Mouse (Mus musculus) layer of hippocampus, adult 8-10 months (tissue): ENCODE measurements around the gene Bmp7. TPM values are rescaled to one million over a fixed set of nuclear protein-coding genes. Genes with fewer than 3 reads are reported as not detected.
A peak's percentile ranks its signal among the peaks of the same experiment; 100 is the strongest.

Experiments used
- DNase-seq, 2 experiments: peaks; one replicate each; pipeline ENCODE4 v3.0.0; 2022; ENCODE audit warnings: low spot score in 2 of 2
- total RNA-seq, 4 experiments: library from RNA; stranded (reverse); gene quantifications; 2 replicates each; pipeline ENCODE4 v1.2.4; 2022

Gene Bmp7
- total RNA-seq, 4 experiments from 2014 or later = 7.1 to 9.8 (median 8.6) TPM

GRCm38 (mm10) chr2:172911157-172911556 is 29.0 kb downstream of the Bmp7 start:
- DNase-seq = no peak

GRCm38 (mm10) chr2:172909463-172909862 is 30.7 kb downstream of the Bmp7 start:
- no peak for DNase-seq

DNA sequence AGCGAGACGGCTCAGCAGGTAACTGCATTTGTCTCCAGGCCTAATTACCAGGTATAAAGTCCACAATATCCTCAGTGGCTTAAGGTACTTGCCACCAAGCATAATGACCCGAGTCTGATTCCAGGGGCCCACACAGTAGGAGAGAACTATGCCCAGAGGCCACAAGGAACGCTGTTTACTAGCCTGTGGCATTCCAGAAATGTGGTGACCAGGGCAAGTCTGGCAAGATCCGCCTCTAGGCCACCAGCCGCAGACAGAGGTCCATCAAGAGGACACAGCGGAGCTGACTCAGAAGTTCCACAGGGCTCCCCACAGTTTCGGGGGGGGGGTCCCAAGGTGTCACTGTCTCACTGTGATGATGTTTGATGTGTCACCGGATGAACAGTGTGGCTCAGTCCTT is 34.0 kb downstream of the Bmp7 start:
- DNase-seq = no peak

DNA sequence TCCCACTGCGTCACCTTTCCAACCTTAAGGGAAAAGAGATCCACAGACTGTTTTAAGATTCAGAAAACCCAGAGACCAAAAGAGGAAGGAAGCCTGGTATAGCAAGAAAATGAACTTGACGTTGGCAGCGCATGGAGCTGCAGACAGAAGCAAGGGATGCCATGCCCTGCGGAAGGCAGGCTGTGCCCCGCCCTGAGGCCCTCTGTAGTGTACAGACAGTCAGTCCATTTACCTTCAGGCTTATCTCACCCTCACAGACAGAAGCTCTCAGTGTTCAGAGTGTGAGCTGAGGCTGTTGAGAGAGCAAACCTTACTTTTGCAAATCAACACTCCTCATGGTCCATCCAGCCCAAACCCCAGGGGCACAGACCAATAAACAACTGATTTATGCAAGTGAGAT is 35.1 kb downstream of the Bmp7 start:
- DNase-seq = no peak

DNA sequence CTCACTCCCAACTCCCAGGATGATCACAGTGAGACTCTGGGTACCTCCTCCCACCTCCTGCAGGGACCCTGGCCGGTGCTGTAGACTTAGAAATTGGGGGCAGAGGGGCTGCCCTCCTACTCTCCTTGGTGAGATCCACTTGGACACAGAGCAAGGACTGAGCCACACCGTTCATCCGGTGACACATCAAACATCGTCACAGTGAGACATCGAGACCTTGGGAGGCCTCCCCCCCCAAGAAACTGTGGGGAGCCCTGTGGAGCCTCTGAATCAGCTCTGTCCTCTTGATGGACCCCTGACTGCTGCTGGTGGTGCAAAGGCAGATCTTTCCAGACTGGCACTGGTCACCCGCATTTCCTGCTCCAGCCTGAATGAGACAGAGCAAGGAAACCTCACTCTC is 35.5 kb downstream of the Bmp7 start:
- no peak for DNase-seq

GRCm38 (mm10) chr2:172903523-172903922 is 36.6 kb downstream of the Bmp7 start:
- no peak for DNase-seq

GRCm38 (mm10) chr2:172900954-172901701 is 39.0 kb downstream of the Bmp7 start:
- DNase-seq = no peak

DNA sequence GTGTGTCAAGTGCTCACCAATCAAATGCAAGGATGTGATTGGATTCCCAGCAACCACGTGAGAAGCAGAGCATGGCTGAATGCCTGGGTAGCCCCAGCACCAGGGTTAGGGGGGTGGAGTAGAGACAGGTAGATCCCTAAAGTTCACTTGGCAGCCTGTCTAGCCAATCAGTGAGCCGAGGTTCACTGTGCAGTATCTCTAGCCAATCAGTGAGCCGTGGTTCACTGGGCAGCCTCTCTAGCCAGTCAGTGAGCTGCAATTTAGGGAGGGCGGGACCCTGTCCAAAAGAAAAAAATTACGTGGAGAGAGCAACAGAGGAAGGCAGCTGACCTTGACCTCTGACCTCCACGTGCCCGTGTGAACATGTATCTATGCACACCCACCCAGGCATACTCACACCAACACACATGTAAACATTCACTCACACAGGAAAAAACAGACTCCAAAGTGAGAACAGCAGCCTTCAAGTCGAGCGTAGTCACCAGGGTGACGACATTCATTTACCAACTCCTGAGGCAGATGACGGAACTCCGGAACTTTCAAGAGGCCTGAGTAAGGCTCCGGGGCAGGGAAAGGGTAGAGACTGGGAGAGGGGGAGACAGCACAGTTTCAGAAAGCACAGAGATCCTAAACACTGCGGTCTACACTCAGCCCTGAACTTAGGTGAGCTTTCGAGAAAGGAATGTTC is 50.2 kb downstream of the Bmp7 start:
- DNase-seq = no peak

- DNase-seq = no peak
These were observed 50.9 kb downstream of the Bmp7 start for GRCm38 (mm10) chr2:172889222-172889621.

- no peak for DNase-seq
These were observed 52.0 kb downstream of the Bmp7 start for GRCm38 (mm10) chr2:172888147-172888546.

DNA sequence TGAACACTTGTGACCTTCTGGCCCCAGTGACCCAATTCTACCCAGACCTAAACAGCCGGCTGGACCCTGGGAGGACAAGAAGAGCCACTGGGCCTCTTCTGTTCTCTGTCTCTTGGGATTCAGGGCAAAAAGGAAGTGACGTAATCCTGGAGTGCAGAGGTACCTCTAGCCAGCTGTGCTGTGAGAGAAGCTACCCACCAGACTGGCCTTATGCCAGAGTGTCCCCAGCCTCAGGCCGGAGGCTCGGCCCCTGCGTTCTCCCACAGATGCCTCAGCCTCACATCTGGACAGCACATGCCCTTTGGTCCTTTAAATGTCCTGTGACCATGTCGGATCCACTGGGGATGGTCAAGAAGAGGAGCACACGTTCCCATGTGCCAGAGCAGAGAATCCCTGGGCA is 54.3 kb downstream of the Bmp7 start:
- no peak for DNase-seq

- DNase-seq = no peak
These were observed 55.5 kb downstream of the Bmp7 start for GRCm38 (mm10) chr2:172884584-172884983.

DNA sequence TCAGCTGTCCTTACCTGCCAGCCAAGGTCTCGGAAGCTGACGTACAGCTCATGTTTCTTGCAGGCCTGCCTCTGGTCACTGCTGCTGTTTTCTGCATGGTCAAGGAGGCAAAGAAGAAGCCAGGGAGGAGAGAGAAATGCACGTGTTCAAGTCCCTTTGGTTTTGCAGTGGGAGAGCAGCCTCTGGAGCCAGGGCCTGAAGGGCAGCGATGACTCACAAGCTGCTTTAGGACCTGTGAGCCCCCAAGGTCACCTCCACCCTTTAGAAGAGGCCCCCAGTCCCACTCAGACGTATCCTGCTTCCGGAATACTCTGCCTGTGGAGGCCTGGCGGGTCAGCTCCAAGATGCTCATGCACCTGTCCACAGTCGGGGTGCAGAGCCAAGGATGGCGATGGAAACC is 64.9 kb downstream of the Bmp7 start:
- DNase-seq = no peak

DNA sequence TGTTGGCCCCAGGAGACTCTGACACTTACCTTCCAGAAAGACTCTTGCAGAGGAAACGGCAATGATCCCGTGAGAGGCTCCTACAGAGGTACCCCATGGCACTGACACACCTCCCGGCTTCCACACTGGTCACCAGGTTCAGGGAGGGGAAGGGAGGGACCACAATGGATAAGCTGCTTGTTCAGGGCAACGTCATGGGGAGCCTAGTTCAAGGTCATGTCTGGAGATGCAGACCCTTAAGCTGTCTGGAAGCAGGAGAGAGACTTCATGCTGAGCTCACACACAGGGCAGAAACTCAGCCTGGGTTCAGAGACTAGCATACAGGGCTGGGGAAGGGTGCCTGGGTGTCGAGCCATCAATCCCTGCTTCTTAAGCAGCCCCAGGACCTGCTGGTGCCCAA is 73.8 kb downstream of the Bmp7 start:
- DNase-seq = no peak

DNA sequence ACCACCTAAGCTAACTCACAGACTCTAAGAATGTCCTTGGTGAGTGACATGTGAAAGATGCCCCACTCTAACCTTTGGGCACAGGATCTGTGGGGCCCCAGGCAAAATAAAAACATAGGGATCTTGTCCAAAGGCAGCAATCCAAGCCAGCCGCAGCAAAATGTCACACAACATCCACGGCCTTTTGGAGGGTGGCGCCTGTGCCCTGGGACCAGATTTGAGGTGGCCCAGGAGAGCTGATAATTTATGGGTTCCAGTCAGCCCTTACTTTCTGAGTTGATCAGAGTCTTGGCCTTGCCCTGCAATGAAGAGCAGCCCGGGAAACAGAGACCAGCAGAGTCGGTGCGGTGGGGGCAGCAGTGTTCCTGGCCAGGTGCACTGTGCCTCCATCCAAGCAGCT is 75.0 kb downstream of the Bmp7 start:
- DNase-seq = no peak

DNA sequence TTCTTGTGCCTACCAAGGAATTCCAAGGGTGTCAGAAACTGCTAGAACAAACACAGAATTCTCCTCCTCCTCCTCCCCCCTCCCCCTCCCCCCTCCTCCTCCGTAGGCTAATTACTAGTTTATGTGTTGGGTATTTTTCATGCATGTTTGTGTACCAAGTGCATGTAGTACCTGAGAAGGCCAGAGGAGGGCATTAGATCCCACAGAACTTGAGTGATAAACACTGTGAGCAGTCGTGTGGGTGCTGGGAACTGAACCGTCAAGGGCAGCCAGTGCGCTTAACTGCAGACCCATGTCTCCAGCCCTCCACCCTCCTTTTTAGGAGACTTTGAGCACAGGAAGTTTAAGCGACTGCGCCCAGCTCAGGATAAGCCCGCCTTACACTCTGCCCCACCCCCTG is 75.6 kb downstream of the Bmp7 start:
- DNase-seq = no peak

DNA sequence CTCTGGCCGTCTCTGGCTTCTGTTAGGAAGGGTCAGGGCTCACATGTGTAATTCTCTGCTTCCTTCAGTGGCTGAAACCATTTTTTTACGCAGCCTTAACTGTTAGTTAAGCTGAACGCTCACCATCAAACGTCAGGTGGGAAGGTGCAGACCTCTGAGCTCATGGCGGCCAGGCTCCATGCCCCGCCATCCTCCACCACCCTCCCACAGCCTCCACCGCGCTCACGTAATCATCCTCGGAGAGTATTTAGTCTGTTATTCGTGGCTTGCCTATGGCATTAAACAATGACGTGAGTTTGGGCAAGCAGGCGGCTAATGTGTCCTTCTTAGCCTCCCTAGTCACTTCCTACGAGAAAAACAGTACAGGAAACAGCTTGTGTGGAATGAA is 76.7 kb downstream of the Bmp7 start:
- peak; percentile 10 to 13 for DNase-seq

DNA sequence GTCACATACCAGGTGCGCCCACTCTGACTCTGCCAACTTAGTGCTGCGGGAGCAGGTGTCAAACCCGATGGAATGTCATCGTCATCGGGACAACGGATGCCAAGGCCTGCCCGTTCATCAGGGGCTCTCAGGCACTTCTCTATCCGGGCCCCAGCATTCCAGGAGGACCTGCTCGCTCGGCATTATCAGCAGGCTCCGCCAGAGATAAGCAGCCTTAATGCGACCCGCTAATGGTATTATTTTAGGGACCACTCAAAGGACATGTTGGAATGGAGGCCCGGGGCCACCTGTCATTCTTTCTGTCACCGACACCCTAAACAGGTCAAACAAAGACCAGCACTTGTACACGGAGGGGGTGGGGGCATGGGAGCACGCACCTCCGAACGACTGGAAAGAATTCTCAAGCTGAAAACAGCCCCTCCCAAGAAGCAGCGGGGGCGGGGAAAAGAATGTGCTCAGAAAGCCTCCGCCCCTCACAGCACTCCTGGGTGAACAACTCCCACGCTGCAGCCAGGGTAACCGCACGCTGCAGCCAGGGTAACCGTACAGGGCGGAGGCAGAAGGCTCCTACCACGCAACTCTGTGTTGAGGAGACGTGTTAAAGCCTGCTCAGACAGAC is 77.2 kb downstream of the Bmp7 start:
- peak; percentile 31 to 38 for DNase-seq

GRCm38 (mm10) chr2:172862424-172862823 is 77.7 kb downstream of the Bmp7 start:
- DNase-seq = no peak

DNA sequence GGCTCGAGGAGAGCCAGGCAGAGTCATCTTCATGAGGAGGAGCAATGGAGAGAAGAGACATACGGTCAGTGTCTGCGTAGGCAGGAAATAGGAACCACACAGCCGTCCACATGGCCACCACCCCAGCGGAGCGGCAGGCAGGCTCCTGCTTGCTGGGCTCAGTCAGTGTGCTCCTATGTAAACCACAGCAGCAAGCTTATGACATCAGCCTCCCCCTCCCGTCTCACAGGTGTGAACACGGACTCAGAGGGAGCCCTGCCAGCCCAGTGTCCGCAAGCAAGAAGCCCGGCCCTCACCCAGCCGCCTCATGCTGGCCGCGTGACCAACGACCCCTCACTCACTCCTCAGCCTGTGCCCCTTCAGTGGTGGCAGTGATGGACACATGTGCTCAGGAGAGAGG is 78.5 kb downstream of the Bmp7 start:
- DNase-seq = peak in 1 of 2 experiments; percentile 23

DNA sequence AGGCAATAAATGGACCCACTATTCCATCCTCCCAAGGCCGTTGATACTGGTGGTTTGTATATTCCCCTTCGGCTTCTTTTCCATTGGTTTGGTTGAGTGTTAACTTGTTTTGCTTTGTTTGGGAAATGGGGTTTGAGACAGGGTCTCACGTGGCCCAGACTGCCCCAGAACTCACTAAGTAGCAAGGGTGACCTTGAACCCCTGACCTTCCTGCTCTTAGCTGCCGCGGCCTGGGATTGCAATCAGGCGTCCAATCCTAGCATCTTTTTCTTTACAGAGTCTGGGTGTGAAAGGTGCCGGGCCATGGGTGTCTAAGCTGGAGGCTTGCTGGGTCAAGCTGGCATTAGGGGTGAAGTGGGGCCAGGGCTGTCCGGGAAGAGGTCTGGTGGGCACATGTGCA is 79.5 kb downstream of the Bmp7 start:
- DNase-seq = no peak

- no peak for DNase-seq
These were observed 80.0 kb downstream of the Bmp7 start for GRCm38 (mm10) chr2:172860104-172860503.

GRCm38 (mm10) chr2:172857048-172857447 is 83.1 kb downstream of the Bmp7 start:
- no peak for DNase-seq
